Mouse (Mus musculus): ENCODE data around the gene Rnaseh2c.

DNA sequence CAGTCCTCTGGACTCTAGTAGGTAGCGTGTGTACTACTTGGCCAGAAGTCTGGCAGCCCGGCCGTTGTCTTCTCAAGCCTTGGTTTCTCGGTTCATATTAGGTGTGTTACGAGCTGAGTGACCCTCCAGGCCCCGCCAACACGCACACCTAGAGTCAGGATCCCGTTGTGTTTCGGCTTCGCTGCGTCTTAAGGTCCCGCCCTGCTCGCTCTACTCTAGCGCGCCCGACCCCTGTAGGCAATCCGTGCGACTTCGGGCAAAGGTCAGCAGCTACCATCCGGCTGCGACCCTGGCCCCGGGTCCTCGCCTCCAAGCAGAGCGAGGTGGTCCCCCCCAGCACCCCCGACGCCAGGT, 34.5 kb upstream of the Rnaseh2c start:
- TF ChIP-seq CTCF (IDR thresholded peaks at IDR 0.05) (no peak), EP300 (IDR thresholded peaks at IDR 0.05) (no peak)
